Mouse (Mus musculus) adrenal gland (tissue): ENCODE data around the gene Myh7.

Experiments used
- intact Hi-C: fragments of 180-260 bp; cut with DNase I; formaldehyde crosslinking; loops from one replicate; pipeline ENCODE4 v1.15.1; 2025
- microRNA-seq, 2 experiments: library from miRNA; unstranded; fragments of <30 nt; microRNA quantifications; one replicate each; pipeline ENCODE4; 2019

Myh7 gene

DNA sequence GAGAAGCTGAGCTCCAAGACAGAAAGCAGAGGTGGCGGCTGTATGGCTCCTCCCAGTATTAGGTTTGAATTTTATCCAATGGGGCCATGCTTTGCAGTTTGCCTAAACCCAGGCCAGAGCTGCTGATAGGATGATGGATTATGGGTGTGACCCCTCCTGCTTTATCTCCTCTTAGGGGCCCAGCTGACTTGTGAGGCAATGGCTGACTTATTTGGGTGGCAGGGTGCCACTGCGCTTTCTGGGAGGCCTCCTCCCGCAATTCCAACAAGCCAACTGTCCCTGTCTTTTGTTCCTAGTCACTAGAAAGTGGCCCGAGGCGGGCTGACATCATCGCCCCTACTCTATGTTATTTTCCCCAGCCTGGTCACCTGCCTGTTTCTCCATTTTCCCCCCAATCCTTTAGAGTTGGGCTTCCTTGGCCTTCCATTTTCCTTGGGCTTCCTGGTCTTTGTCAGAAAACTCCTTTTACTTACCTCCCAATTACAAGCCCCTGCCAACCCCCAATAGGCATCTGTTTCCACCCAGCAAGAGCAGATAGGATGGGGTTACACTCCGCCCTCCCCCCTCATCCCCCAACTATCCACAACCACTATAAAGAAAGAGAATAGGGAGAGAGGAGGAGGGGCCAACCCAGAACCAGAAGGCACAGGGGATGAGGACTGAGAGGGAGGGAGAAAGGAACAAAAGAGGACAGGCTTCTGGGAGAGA is 69.6 kb downstream of the Myh7 start:
- intact Hi-C loops, result no loop called here

Small RNAs within 50 kb of the gene (microRNA-seq; reads per million reads assigned to microRNA genes)
- gene Mir208a, result 0 reads per million in 2 experiments
- 0 reads per million in 2 experiments for gene Mir208b
